Comparison of ENCODE assay signal across 8 mouse cellular contexts in genomic region chr10:12963362-12964147, GRCm38 (mm10). TPM values are rescaled to one million over a fixed set of nuclear protein-coding genes. Genes with fewer than 3 reads are reported as not detected.
DNase-seq lines count a peak whose midpoint lies in the region; ATAC-seq and TF ChIP-seq lines count a peak whose summit lies in the region.

No protein-coding gene starts in this region.

- H3K27me3 ChIP-seq in forebrain, postnatal 0 days (ENCODE audit: insufficient read depth, low read length) = no peaks in the 10 kb centered on the region

- no peak for TF ChIP-seq CTCF in forebrain, postnatal 0 days (IDR thresholded peaks at IDR 0.05; ENCODE audit: low read depth)

- no peaks in the 10 kb centered on the region for H3K9me3 ChIP-seq in forebrain, postnatal 0 days (ENCODE audit: low read length)

- no peak overlapping the region for H3K27ac ChIP-seq in forebrain, postnatal 0 days (ENCODE audit: low read depth, low read length)

- ATAC-seq in forebrain, postnatal 0 days = peak; percentile 54

- peak overlapping the region; percentile 53 for H3K9ac ChIP-seq in forebrain, postnatal 0 days

- DNase-seq in adrenal gland, adult (ENCODE audit: inconsistent age in 2 of 2, low spot score in 1 of 2) = peak; percentile 34 to 79
- no peak for DNase-seq in adrenal gland, adult 8-10 months
- peak; percentile 11 for DNase-seq in thymus, postnatal 25 days
- DNase-seq in thymus, postnatal 14 days = no peak
- peak; percentile 32 for DNase-seq in forebrain, postnatal 0 days
- peak; percentile 16 for DNase-seq in liver
- peak; percentile 65 to 81 for DNase-seq in natural killer cell, adult 2 months (ENCODE audit: low spot score in 2 of 2)
- no peak for DNase-seq in right cerebral cortex, postnatal 36 days (ENCODE audit: low spot score in 2 of 2)

- peak overlapping the region; percentile 69 for H3K4me3 ChIP-seq in forebrain, postnatal 0 days (ENCODE audit: low read depth, low read length)

- 0 out of 2 replicates have a peak, but pooled peaks cover 4% of the 10 kb centered on the region for H3K4me1 ChIP-seq in forebrain, postnatal 0 days (ENCODE audit: insufficient read depth)

- H3K36me3 ChIP-seq in forebrain, postnatal 0 days (ENCODE audit: insufficient read depth) = no peaks in the 10 kb centered on the region

- peak overlapping the region; percentile 94 for H3K4me2 ChIP-seq in forebrain, postnatal 0 days (ENCODE audit: low read depth)

- WGBS in forebrain, postnatal 0 days = 5% methylated on average over 29 of the region's 29 CpGs

RNA-seq across cellular contexts. Expression of gene Stx11, which starts 0.5 kb away (rescaled TPM):
- total RNA-seq in adrenal gland, adult 8-10 months (2022) = 10 to 100 TPM in 1 of 4 experiments, 1 to 10 TPM in 3; 7.7 to 10.2 (median 8.5) TPM
- total RNA-seq in forebrain, postnatal 0 days (2014; rRNA removed) = 1.1 and 1.9 TPM in 2 replicates
- 0.82 and 1.6 TPM in 2 replicates for polyA plus RNA-seq in forebrain, postnatal 0 days (2015; fragmentation: Nextera tagmentation; extraction: Ambion mirVana)

RNA-seq across cellular contexts. Expression of gene Sf3b5, which starts 41.6 kb away (rescaled TPM):
- total RNA-seq in adrenal gland, adult 8-10 months (2022) = 10 to 100 TPM; 11.5 to 14.3 (median 12.5) TPM
- total RNA-seq in forebrain, postnatal 0 days (2014; rRNA removed) = 19.7 and 22.9 TPM in 2 replicates
- 30.2 and 36.4 TPM in 2 replicates for polyA plus RNA-seq in forebrain, postnatal 0 days (2015; fragmentation: Nextera tagmentation; extraction: Ambion mirVana)

Comparison
In these comparisons a context has a peak if more than half of its experiments do, and no peak if none do; other contexts are left out.
1. DNase-seq: peak in adrenal gland, adult (2 of 2), thymus, postnatal 25 days (single experiment), forebrain, postnatal 0 days (single experiment), liver (single experiment) and natural killer cell, adult 2 months (2 of 2); none in adrenal gland, adult 8-10 months (single experiment), thymus, postnatal 14 days (single experiment) and right cerebral cortex, postnatal 36 days (0 of 2).